Mouse (Mus musculus): ENCODE results near the gene Rhpn2. TPM values are rescaled to one million over a fixed set of nuclear protein-coding genes. Genes with fewer than 3 reads are reported as not detected.

Rhpn2 gene
- total RNA-seq, 2 experiments from 2014 or later: 3.6 to 4.8 TPM

GRCm38 (mm10) chr7:35388694-35389093 is 54.7 kb downstream of the Rhpn2 start:
- DNase-seq: no peak

GRCm38 (mm10) chr7:35392935-35393334 is 59.0 kb downstream of the Rhpn2 start:
- DNase-seq: peak; percentile 14 to 60

GRCm38 (mm10) chr7:35395734-35396456 is 61.9 kb downstream of the Rhpn2 start:
- DNase-seq: peak in 1 of 2 experiments; percentile 29

GRCm38 (mm10) chr7:35396542-35397168 is 62.7 kb downstream of the Rhpn2 start, which contains the start of the genes Faap24 and Cep89:
Gene Faap24, minus strand, starts transcription at chr7:35396836.
Gene Cep89, plus strand, starts transcription at chr7:35397035.
- DNase-seq: peak; percentile 98

- DNase-seq: no peak
Measured at GRCm38 (mm10) chr7:35401169-35401568, 67.2 kb downstream of the Rhpn2 start.

GRCm38 (mm10) chr7:35415226-35415625 is 81.3 kb downstream of the Rhpn2 start:
- DNase-seq: no peak

GRCm38 (mm10) chr7:35415801-35416653 is 82.1 kb downstream of the Rhpn2 start:
- no peak for DNase-seq

- DNase-seq: no peak
Measured at GRCm38 (mm10) chr7:35416654-35416948, 82.6 kb downstream of the Rhpn2 start.

GRCm38 (mm10) chr7:35423071-35423470 is 89.1 kb downstream of the Rhpn2 start:
- no peak for DNase-seq

GRCm38 (mm10) chr7:35428146-35428545 is 94.2 kb downstream of the Rhpn2 start:
- DNase-seq: no peak

GRCm38 (mm10) chr7:35435266-35435665 is 101.3 kb downstream of the Rhpn2 start:
- no peak for DNase-seq

Other genes with a start within 250 kb of the Rhpn2 start
- 10 to 100 TPM in 1 of 2 experiments, 1 to 10 TPM in 1; 8.0 to 22.5 TPM for gene Cebpa, start 214.9 kb upstream of the Rhpn2 start, total RNA-seq (2021)
- gene Slc7a10, start 147.8 kb upstream of the Rhpn2 start, total RNA-seq (2021): 1 to 10 TPM in 1 of 2 experiments, under 1 TPM in 1; 0.35 to 1.1 TPM
- gene Lrp3, start 118.7 kb upstream of the Rhpn2 start, total RNA-seq (2021): 1 to 10 TPM; 7.4 to 9.4 TPM
- 10 to 100 TPM; 11.5 to 11.7 TPM for gene Gpatch1, start 15.7 kb upstream of the Rhpn2 start, total RNA-seq (2021)
- gene Faap24, start 62.7 kb downstream of the Rhpn2 start, total RNA-seq (2021): 1 to 10 TPM; 1.4 to 1.8 TPM
- 10 to 100 TPM; 11.1 to 11.5 TPM for gene Cep89, start 62.9 kb downstream of the Rhpn2 start, total RNA-seq (2021)
- not detected for gene Slc7a9, start 114.6 kb downstream of the Rhpn2 start, total RNA-seq (2021)
- gene Tdrd12, start 203.6 kb downstream of the Rhpn2 start, total RNA-seq (2021): under 1 TPM in 1 of 2 experiments, not detected in 1; 0.07 TPM
- 10 to 100 TPM; 69.2 to 80.4 TPM for gene Nudt19, start 222.1 kb downstream of the Rhpn2 start, total RNA-seq (2021)

All from heart, adult 18-20 months (tissue).